Mouse (Mus musculus) lung, embryonic 15.5 days (tissue): ENCODE measurements around the gene Enoph1. TPM values are rescaled to one million over a fixed set of nuclear protein-coding genes. Genes with fewer than 3 reads are reported as not detected.

ENCODE experiments used
- ATAC-seq: fragments of 200-750 bp; cut with Nextera tagmentation; 2 replicates; pipeline ENCODE4 v1.8.0; 2017; ENCODE audit warnings: moderate number of reproducible peaks, borderline replicate concordance; ENCODE audit not compliant: low FRiP score, low TSS enrichment; ENCODE audit errors: extremely low read depth
- H3K27ac ChIP-seq: fragments of 300-500 bp; sonication (generic); 2 replicates; pipeline ENCODE4 v1.5.1; 2015; ENCODE audit warnings: moderate library complexity, mild to moderate bottlenecking, inconsistent platforms
- H3K27me3 ChIP-seq: fragments of 300-500 bp; sonication (generic); 2 replicates; pipeline ENCODE4 v1.6.1; 2015; ENCODE audit warnings: inconsistent platforms
- H3K36me3 ChIP-seq: fragments of 300-500 bp; sonication (generic); 2 replicates; pipeline ENCODE4 v1.6.1; 2015; ENCODE audit warnings: inconsistent platforms
- H3K4me1 ChIP-seq: fragments of 300-500 bp; sonication (generic); 2 replicates; pipeline ENCODE4 v1.6.1; 2015; ENCODE audit warnings: inconsistent platforms
- H3K4me2 ChIP-seq: fragments of 300-500 bp; sonication (generic); 2 replicates; pipeline ENCODE4 v1.6.1; 2015; ENCODE audit warnings: inconsistent platforms, mild to moderate bottlenecking, moderate library complexity
- H3K4me3 ChIP-seq: fragments of 300-500 bp; sonication (generic); 2 replicates; pipeline ENCODE4 v1.5.1; 2015; ENCODE audit warnings: mild to moderate bottlenecking, inconsistent platforms
- H3K9ac ChIP-seq: fragments of 300-500 bp; sonication (generic); 2 replicates; pipeline ENCODE4 v1.6.1; 2015; ENCODE audit warnings: inconsistent platforms
- H3K9me3 ChIP-seq: fragments of 300-500 bp; sonication (generic); 2 replicates; pipeline ENCODE4 v1.6.1; 2016; ENCODE audit warnings: inconsistent platforms
- WGBS: fragments of 180-500 bp; shearing (Covaris S2); methylation state at CpG from one replicate; pipeline ENCODE4 v1.1.7; 2015; 5-methylcytosine and 5-hydroxymethylcytosine counted together
- polyA plus RNA-seq: library from polyadenylated mRNA; unstranded; fragments of >200 nt; fragmentation: Nextera tagmentation; extraction: Ambion mirVana; gene quantifications from 2 replicates; pipeline ENCODE4 v1.2.1, GENCODE M21; 2015

The Enoph1 gene
- polyA plus RNA-seq, 1 experiment from 2014 or later, result 48.4 TPM

- H3K27ac ChIP-seq, result no peak overlapping the region
- no peak overlapping the region for H3K4me3 ChIP-seq
- H3K9ac ChIP-seq, result no peak overlapping the region
- H3K27me3 ChIP-seq, result no peaks in the 10 kb centered on the region
- no peaks in the 10 kb centered on the region for H3K4me1 ChIP-seq
- no peak for ATAC-seq
- H3K4me2 ChIP-seq, result no peak overlapping the region
- H3K36me3 ChIP-seq, result no peaks in the 10 kb centered on the region
- H3K9me3 ChIP-seq, result no peaks in the 10 kb centered on the region
Measured at GRCm38 (mm10) chr5:100020089-100020488, 19.7 kb upstream of the Enoph1 start.

- Histone ChIP-seq H3K9ac (no peak overlapping the region), H3K27me3 (no peaks in the 10 kb centered on the region), H3K27ac (no peak overlapping the region), H3K4me3 (no peak overlapping the region), H3K4me2 (no peak overlapping the region), H3K4me1 (peaks cover under 1% of the 10 kb centered on the region; the same call in 1 of the 2 replicates), H3K9me3 (no peaks in the 10 kb centered on the region), H3K36me3 (no peaks in the 10 kb centered on the region)
- no peak for ATAC-seq
- WGBS, result 56% methylated on average over 5 of the region's 5 CpGs
Measured at GRCm38 (mm10) chr5:100024403-100024802, 15.4 kb upstream of the Enoph1 start.

GRCm38 (mm10) chr5:100024868-100025267 is 14.9 kb upstream of the Enoph1 start:
- Histone ChIP-seq H3K4me2 (no peak overlapping the region), H3K4me1 (peaks cover 5% of the 10 kb centered on the region; the same call in 1 of the 2 replicates), H3K9ac (no peak overlapping the region), H3K27ac (no peak overlapping the region), H3K9me3 (no peaks in the 10 kb centered on the region), H3K4me3 (no peak overlapping the region), H3K36me3 (no peaks in the 10 kb centered on the region), H3K27me3 (no peaks in the 10 kb centered on the region)
- no peak for ATAC-seq
- 68% methylated on average over 1 of the region's 1 CpGs for WGBS

GRCm38 (mm10) chr5:100030069-100030468 is 9.7 kb upstream of the Enoph1 start:
- H3K4me1 ChIP-seq, result peaks cover 16% of the 10 kb centered on the region
- H3K9me3 ChIP-seq, result no peaks in the 10 kb centered on the region
- H3K27ac ChIP-seq, result peak overlapping the region; percentile 16
- no peaks in the 10 kb centered on the region for H3K27me3 ChIP-seq
- peak; percentile 94 for ATAC-seq
- no peak overlapping the region for H3K4me3 ChIP-seq
- H3K9ac ChIP-seq, result no peak overlapping the region
- 10% methylated on average over 6 of the region's 6 CpGs for WGBS
- H3K36me3 ChIP-seq, result peaks cover 33% of the 10 kb centered on the region
- H3K4me2 ChIP-seq, result 0 out of 2 replicates have a peak overlapping the region, but pooled peaks have one; percentile 2

GRCm38 (mm10) chr5:100032107-100032506 is 7.7 kb upstream of the Enoph1 start:
- Histone ChIP-seq H3K4me3 (no peak overlapping the region), H3K9me3 (no peaks in the 10 kb centered on the region), H3K4me1 (peaks cover 28% of the 10 kb centered on the region), H3K27ac (no peak overlapping the region), H3K27me3 (no peaks in the 10 kb centered on the region), H3K36me3 (peaks cover 50% of the 10 kb centered on the region), H3K9ac (no peak overlapping the region), H3K4me2 (no peak overlapping the region)
- 85% methylated on average over 2 of the region's 2 CpGs for WGBS
- no peak for ATAC-seq

- Histone ChIP-seq H3K36me3 (peaks cover 51% of the 10 kb centered on the region), H3K9ac (no peak overlapping the region), H3K4me3 (no peak overlapping the region), H3K4me2 (no peak overlapping the region), H3K27me3 (no peaks in the 10 kb centered on the region), H3K4me1 (peaks cover 33% of the 10 kb centered on the region), H3K27ac (no peak overlapping the region), H3K9me3 (no peaks in the 10 kb centered on the region)
- WGBS, result 62% methylated on average over 3 of the region's 3 CpGs
- no peak for ATAC-seq
Measured at GRCm38 (mm10) chr5:100032646-100033045, 7.1 kb upstream of the Enoph1 start.

- Histone ChIP-seq H3K27ac (no peak overlapping the region), H3K27me3 (no peaks in the 10 kb centered on the region), H3K4me1 (peaks cover 21% of the 10 kb centered on the region), H3K4me2 (peak overlapping the region; percentile 83), H3K4me3 (peak overlapping the region; percentile 98), H3K9ac (no peak overlapping the region), H3K36me3 (peaks cover 51% of the 10 kb centered on the region), H3K9me3 (no peaks in the 10 kb centered on the region)
- no peak for ATAC-seq
- 43% methylated on average over 7 of the region's 7 CpGs for WGBS
Measured at GRCm38 (mm10) chr5:100035950-100036349, 3.8 kb upstream of the Enoph1 start.

- peak overlapping the region; percentile 83 for H3K4me2 ChIP-seq
- H3K27ac ChIP-seq, result no peak overlapping the region
- ATAC-seq, result no peak
- 7% methylated on average over 7 of the region's 7 CpGs for WGBS
- peak overlapping the region; percentile 99 for H3K9ac ChIP-seq
- peak overlapping the region; percentile 98 for H3K4me3 ChIP-seq
- no peaks in the 10 kb centered on the region for H3K9me3 ChIP-seq
- H3K4me1 ChIP-seq, result peaks cover 27% of the 10 kb centered on the region
- H3K27me3 ChIP-seq, result no peaks in the 10 kb centered on the region
- peaks cover 49% of the 10 kb centered on the region for H3K36me3 ChIP-seq
Measured at GRCm38 (mm10) chr5:100036681-100037080, 3.1 kb upstream of the Enoph1 start.

- Histone ChIP-seq H3K4me1 (peaks cover 30% of the 10 kb centered on the region), H3K4me2 (peak overlapping the region; percentile 83), H3K9ac (peak overlapping the region; percentile 99), H3K27ac (peak overlapping the region; percentile 99), H3K36me3 (peaks cover 36% of the 10 kb centered on the region), H3K9me3 (no peaks in the 10 kb centered on the region), H3K4me3 (peak overlapping the region; percentile 98), H3K27me3 (no peaks in the 10 kb centered on the region)
- ATAC-seq, result peak; percentile 40
- WGBS, result under 1% methylated on average over 36 of the region's 45 CpGs
Measured at GRCm38 (mm10) chr5:100037965-100038713, 1.6 kb upstream of the Enoph1 start.

GRCm38 (mm10) chr5:100038714-100039601 is 827 bp upstream of the Enoph1 start:
- H3K9me3 ChIP-seq, result no peaks in the 10 kb centered on the region
- H3K4me1 ChIP-seq, result peaks cover 38% of the 10 kb centered on the region
- peaks cover 29% of the 10 kb centered on the region for H3K36me3 ChIP-seq
- H3K27me3 ChIP-seq, result no peaks in the 10 kb centered on the region
- H3K4me2 ChIP-seq, result peak overlapping the region; percentile 83
- ATAC-seq, result peak; percentile 84
- peak overlapping the region; percentile 99 for H3K9ac ChIP-seq
- peak overlapping the region; percentile 98 for H3K4me3 ChIP-seq
- peak overlapping the region; percentile 99 for H3K27ac ChIP-seq
- under 1% methylated on average over 112 of the region's 113 CpGs for WGBS

- Histone ChIP-seq H3K36me3 (peaks cover 17% of the 10 kb centered on the region; the same call in 1 of the 2 replicates), H3K9me3 (no peaks in the 10 kb centered on the region), H3K27me3 (no peaks in the 10 kb centered on the region), H3K4me3 (peak overlapping the region; percentile 98), H3K9ac (peak overlapping the region; percentile 99), H3K4me1 (peaks cover 47% of the 10 kb centered on the region), H3K4me2 (peak overlapping the region; percentile 83), H3K27ac (peak overlapping the region; percentile 99)
- no peak for ATAC-seq
- 1% methylated on average over 19 of the region's 19 CpGs for WGBS
Measured at GRCm38 (mm10) chr5:100040281-100040784, 548 bp downstream of the Enoph1 start.
